Mouse (Mus musculus): ENCODE data around the gene Sigmar1.
"Not testable (repeated sequence)": the region's sequence is repeated elsewhere in the genome, so short reads cannot be mapped to it uniquely, and the experiment has no call there.

Sigmar1 gene

DNA sequence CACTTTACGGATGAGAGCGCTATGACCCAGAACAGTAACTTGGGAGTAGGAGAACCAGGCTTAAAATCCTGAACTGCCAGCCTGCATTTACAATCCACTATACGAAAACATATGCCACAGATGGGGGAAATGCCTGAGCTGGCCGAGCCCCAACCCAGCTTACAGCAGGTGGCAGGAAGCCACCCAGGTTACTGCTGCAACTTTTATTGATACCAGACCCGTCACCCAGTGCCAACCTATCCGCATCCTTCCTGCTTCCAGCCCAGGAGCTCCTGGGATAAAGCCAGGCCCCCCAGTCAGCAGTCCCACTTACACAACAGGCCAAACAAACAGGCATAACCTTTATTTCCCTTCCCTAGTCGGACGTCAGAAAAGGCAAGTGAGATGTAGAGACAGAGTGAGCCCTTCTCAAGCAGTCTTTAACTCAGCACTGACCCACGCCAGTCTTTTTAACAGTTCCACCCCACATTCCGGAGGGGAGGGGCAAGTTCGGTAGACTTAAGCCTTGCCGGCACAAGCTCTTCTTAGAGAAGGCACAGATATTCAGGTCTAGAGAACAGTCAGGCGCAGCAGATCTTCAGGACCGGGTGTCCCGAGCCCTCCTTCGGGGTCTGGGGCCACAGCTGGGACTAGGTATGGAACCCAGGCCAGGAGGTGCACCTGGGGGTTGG, 44.1 kb downstream of the Sigmar1 start:
- no peak for DNase-seq (ENCODE audit: low spot score in 2 of 2)

DNA sequence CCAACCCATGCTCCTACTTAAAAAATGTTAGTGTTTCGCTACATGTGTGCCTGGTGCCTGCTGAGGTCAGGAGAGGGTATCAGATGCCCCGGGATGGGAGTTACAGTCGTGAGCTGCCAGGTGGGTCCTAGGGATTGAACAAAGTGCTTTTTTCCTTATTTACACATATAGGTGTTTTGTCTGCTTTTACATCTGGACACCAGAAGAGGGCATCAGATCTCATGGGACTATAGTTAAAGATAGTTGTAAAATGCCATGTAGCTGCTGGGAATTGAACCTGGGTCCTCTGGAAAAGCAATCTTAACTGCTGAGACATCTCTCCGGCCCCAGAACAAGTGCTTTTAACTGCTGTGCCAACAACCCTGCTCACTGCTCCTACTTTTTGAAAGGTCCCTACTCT, 45.7 kb downstream of the Sigmar1 start:
- DNase-seq (ENCODE audit: low spot score in 2 of 2), result no peak

DNA sequence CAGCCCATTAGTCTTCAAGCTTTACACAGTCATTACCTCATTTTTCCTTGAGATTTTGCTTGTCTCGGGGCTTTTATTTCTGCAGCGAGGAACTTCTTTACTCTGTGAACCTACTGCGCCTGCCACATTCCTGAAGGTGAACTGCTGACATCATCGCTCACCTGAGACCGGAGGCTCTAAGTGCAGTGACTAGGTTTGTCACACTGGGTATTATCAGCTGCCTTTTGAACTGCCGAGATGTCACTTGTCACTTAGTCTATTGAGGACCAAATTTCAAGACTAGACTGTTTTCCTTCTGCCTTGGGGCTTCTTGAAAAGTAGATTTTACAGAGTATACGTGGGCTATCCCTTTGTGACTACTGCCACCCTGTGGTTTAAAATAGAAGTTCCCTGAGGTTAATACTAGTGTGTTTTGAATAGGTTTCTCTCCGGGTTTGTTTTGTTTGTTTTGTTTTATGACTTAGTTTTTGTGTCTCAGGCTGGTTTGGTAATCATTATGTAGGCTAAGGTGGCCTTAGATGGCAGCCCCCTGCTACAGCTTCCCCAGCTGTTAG, 47.7 kb downstream of the Sigmar1 start:
- peak in 1 of 2 experiments; percentile 31 for DNase-seq (ENCODE audit: low spot score in 2 of 2)

GRCm38 (mm10) chr4:41707011-41707535, 48.9 kb downstream of the Sigmar1 start:
- DNase-seq (ENCODE audit: low spot score in 2 of 2), result peak in 1 of 2 experiments; percentile 68

DNA sequence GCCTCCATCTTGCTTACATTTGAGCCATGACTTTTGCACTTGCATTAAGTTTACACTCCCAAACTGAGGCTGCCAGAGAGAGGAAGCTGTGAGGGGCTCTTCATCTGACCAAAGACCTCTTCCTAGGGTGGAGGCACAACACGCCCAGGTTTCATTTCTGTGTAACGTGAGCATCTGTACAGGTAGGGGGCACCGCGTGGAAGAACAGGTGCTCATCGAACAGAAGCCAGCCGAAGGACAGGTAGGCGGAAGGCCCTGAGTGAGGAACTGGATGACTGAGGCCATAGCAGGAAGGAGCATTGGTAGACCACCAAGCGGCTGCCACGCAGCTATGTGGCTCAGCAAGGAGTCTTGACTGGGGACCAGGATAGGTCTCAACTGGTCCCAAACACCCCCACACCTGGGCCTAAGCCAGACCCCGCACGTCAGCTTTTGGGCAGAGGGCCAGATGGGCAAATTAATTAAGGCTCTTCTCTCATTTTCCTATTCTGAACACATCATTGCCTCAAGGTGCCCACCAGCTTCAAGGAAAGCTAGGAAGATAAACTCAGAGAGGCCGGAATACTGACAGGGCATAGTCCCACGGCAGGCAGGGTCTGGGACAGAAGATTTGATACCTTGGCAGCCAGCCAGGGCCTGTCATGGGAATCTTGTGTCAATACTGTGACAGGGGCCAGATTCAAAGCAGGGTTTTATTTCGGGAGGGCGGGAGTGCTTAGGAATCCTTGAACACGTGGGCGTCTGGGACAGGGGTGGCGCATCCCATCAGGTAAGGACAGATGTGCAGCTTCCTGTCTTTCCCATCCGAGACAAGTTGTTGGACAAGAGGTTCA, 49.8 kb downstream of the Sigmar1 start:
- no peak for DNase-seq (ENCODE audit: low spot score in 2 of 2)

DNA sequence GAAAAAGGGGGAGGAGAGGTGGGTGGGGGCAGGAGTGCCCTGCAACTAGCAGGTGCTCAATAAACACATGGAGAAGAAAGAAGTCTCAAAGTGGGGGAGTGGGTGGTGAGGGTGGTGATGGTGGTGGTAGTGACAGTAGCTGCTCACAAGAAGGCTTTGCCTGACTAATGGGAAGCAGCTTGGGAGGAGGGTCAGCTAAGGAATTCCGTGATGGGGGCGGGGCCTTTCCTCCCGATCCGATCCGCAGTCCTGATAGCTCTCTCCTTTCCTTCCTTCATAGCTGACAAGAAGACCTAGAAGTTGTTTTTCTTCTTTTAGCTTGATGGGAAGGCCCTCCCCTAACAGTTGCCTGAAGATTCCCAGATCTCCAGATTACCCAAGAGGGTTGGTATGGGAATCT, 51.3 kb downstream of the Sigmar1 start:
- no peak for DNase-seq (ENCODE audit: low spot score in 2 of 2)

GRCm38 (mm10) chr4:41702226-41702625, 53.7 kb downstream of the Sigmar1 start:
- DNase-seq (ENCODE audit: low spot score in 2 of 2), result not testable (repeated sequence)

DNA sequence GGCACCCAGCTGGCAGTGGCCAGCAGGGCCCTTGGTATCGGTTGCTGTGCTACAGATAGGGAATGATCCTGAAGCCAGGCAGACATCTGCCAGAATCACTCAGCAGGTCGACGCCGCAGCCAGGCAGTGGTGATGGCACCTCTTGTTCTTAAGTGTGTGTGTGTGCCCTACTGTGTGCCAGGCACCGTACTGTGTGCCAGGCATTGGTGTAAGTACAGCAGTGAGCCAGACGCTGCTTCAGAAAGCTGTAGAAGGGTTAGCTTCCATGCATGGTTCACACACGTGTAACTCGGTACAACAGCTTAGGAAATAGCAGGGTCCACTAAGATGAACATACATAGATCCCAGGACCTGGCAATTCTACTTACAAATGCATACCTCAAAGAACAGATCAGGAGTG, 55.7 kb downstream of the Sigmar1 start:
- DNase-seq (ENCODE audit: low spot score in 2 of 2), result not testable (repeated sequence)

- DNase-seq (ENCODE audit: low spot score in 2 of 2), result not testable (repeated sequence)
Observed at GRCm38 (mm10) chr4:41699783-41700182, 56.2 kb downstream of the Sigmar1 start, which contains the start of gene Il11ra1. Il11ra1 (plus strand) TSS chr4:41699989.

DNA sequence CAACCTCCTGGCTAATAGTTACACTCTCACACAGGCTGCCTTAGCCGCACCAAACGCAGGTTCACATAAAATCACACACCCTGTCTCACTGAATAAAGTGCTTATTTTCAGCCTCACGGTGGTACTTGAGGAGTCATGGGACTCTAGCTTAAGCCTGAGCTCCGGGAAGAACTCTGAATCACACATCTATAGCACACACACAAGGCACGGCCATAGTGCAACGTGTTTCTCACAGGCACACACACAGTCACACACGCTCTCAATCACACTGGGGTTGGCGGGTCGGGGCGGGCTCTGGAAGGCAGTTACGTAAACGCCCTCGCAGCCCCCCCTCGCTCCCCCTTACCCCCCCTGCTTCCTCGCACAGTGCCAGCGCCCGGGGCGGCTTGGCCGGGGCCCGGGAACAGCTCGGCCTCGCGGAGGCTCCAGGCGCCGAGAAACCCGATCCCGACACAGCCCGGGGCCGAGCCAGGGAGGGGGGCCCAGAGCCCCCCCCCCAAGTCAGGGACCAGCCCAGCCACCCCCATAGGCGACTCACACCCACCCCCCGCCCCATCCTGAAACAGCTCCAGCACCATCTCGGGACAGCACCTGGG, 57.4 kb downstream of the Sigmar1 start:
- DNase-seq (ENCODE audit: low spot score in 2 of 2), result not testable (repeated sequence)

- peak; percentile 53 to 74 for DNase-seq (ENCODE audit: low spot score in 2 of 2)
Observed at GRCm38 (mm10) chr4:41696930-41697841, 58.8 kb downstream of the Sigmar1 start, which contains the start of gene Cntfr. Cntfr (minus strand) TSS chr4:41697089.

GRCm38 (mm10) chr4:41696452-41696851, 59.5 kb downstream of the Sigmar1 start:
- not testable (repeated sequence) for DNase-seq (ENCODE audit: low spot score in 2 of 2)

DNA sequence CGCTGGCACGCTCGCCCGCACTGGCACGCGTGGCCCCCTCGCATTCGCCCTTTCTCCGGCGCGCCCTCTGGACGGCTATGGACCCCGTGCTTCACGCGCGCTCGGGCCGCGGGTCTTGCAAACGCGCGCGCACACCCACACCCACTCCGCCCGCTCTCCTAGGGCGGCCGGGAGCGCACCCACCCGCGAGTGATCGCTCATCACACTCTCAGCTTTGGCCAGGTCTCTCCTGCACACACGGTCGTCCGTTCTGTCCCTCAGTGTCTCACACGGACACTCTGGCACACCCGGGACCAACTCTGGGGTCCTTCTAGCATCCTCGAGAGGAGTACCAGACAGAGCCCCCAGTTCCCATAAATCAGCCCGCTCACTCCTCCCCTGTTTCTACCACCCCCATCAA, 60.2 kb downstream of the Sigmar1 start:
- DNase-seq (ENCODE audit: low spot score in 2 of 2), result not testable (repeated sequence)

- DNase-seq (ENCODE audit: low spot score in 2 of 2), result not testable (repeated sequence)
Observed at GRCm38 (mm10) chr4:41693511-41693910, 62.4 kb downstream of the Sigmar1 start.

DNA sequence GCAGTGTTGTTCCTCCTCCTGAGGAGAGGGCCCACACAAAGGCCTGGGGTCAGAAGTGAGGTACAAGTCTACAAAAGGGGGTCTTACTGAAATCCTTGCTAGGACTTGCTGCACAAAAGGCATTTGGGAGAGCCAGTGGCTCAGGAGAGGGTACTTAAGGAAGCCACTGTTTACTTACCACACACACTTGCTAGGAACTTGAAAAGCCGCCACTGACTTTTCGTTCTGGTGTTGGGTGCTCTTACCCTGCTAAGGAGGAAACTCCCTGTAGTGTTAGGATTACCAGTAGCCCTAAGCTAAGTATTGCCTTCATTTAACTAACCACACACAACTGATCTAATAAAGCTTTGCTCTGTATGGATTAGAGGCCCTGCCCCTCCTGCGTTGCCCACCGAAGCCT, 65.9 kb downstream of the Sigmar1 start:
- DNase-seq (ENCODE audit: low spot score in 2 of 2), result not testable (repeated sequence)

DNA sequence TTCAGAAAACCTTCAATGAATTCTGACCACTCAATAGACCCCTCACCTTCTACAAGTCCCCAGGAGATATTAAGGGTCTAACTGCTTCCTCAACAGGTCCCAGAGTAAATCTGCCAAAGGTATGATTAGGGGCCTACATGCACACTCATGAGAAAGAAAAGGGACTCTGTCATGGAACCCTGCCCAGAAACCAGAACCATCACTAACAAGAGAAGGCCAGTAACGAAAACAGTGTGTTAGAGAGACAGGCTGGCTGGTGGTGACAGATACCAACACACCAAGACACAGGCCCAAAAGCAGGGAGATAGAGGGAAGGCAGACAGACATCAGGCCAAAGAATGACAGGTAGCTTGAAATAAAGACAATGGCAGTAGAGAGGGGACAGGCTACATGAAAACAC, 67.4 kb downstream of the Sigmar1 start:
- DNase-seq (ENCODE audit: low spot score in 2 of 2), result not testable (repeated sequence)
